ENCODE assay signal across 8 mouse cellular contexts in genomic region chr8:94532525-94532872, GRCm38 (mm10). TPM values are rescaled to one million over a fixed set of nuclear protein-coding genes. Genes with fewer than 3 reads are reported as not detected.
DNase-seq lines count a peak whose midpoint lies in the region; ATAC-seq and TF ChIP-seq lines count a peak whose summit lies in the region.

No protein-coding gene starts in this region.

- H3K27me3 ChIP-seq in heart, adult 2 months (ENCODE audit: control insufficient read depth, insufficient read depth, low read length) = no peaks in the 10 kb centered on the region
- no peaks in the 10 kb centered on the region; the same call in 1 of the 2 replicates for H3K27me3 ChIP-seq in thymus, adult 2 months (ENCODE audit: control insufficient read depth, insufficient read depth, low read length)
- H3K27me3 ChIP-seq in liver, embryonic 13.5 days = peaks cover 74% of the 10 kb centered on the region

- intact Hi-C loops in heart, adult 2 months (cut with DNase I) = loop anchor here (2.0 to 5.0 kb wide), 3 partner anchors 35 to 280 kb away; partner anchors contain the start of gene Ccl17

- no peak for ATAC-seq in liver, embryonic 13.5 days (ENCODE audit: low read depth)

- DNase-seq in heart, adult 2 months = no peak
- DNase-seq in heart, postnatal 4 days = no peak
- DNase-seq in thymus, adult 2 months = no peak
- no peak for DNase-seq in thymus, postnatal 10 days (ENCODE audit: low spot score in 2 of 2)
- DNase-seq in liver, embryonic 13.5 days = no peak
- DNase-seq in natural killer cell, adult 2 months (ENCODE audit: low spot score in 2 of 2) = no peak
- DNase-seq in right cerebral cortex, postnatal 36 days (ENCODE audit: low spot score in 2 of 2) = no peak
- no peak for DNase-seq in urinary bladder, postnatal 10 days (ENCODE audit: low spot score)

- H3K79me2 ChIP-seq in heart, adult 2 months (replicated peaks; ENCODE audit: control insufficient read depth, insufficient read depth, low read length) = no peaks in the 10 kb centered on the region

- H3K4me2 ChIP-seq in liver, embryonic 13.5 days = peak overlapping the region; percentile 71

- H3K9ac ChIP-seq in heart, adult 2 months (ENCODE audit: low read depth, low read length) = peak overlapping the region; percentile 96
- no peak overlapping the region for H3K9ac ChIP-seq in liver, embryonic 13.5 days

- peak overlapping the region; percentile 54 for H3K27ac ChIP-seq in heart, adult 2 months
- H3K27ac ChIP-seq in thymus, adult 2 months (ENCODE audit: control insufficient read depth, insufficient read depth, low read length) = no peak overlapping the region
- no peak overlapping the region for H3K27ac ChIP-seq in liver, embryonic 13.5 days

- peaks cover 8% of the 10 kb centered on the region for H3K4me1 ChIP-seq in heart, adult 2 months (ENCODE audit: control insufficient read depth, insufficient read depth, low read length)
- H3K4me1 ChIP-seq in thymus, adult 2 months (replicated peaks; ENCODE audit: control insufficient read depth, insufficient read depth, low read length) = peaks cover 7% of the 10 kb centered on the region
- H3K4me1 ChIP-seq in liver, embryonic 13.5 days (replicated peaks) = peaks cover 7% of the 10 kb centered on the region; the same call in 1 of the 2 replicates

- no peaks in the 10 kb centered on the region for H3K36me3 ChIP-seq in heart, adult 2 months (ENCODE audit: control insufficient read depth, insufficient read depth, low read length)
- H3K36me3 ChIP-seq in thymus, adult 2 months (ENCODE audit: control insufficient read depth, insufficient read depth, low read length) = no peaks in the 10 kb centered on the region
- H3K36me3 ChIP-seq in liver, embryonic 13.5 days = no peaks in the 10 kb centered on the region

- no peak for TF ChIP-seq EP300 in heart, adult 2 months (IDR thresholded peaks at IDR 0.05; ENCODE audit: insufficient read depth, low read depth, low read length)

- TF ChIP-seq POLR2A in heart, adult 2 months (IDR thresholded peaks at IDR 0.05; ENCODE audit: insufficient read depth, low read depth, low read length) = no peak
- 0 out of 2 replicates have a peak, but pooled peaks have one; percentile 11 for TF ChIP-seq POLR2A in thymus, adult 2 months (IDR thresholded peaks at IDR 0.05; ENCODE audit: control insufficient read depth, extremely low read depth, insufficient read depth, low read length, poor library complexity)

- peak overlapping the region; percentile 76 for H3K4me3 ChIP-seq in heart, adult 2 months
- H3K4me3 ChIP-seq in thymus, adult 2 months (ENCODE audit: control insufficient read depth, insufficient read depth, low read length) = peak overlapping the region; percentile 49
- peak overlapping the region; percentile 59 for H3K4me3 ChIP-seq in liver, embryonic 13.5 days (replicated peaks)

- 2% methylated on average over 34 of the region's 34 CpGs for WGBS in heart, adult 2 months
- under 1% methylated on average over 34 of the region's 34 CpGs for WGBS in thymus, adult 2 months
- under 1% methylated on average over 33 of the region's 34 CpGs for WGBS in liver, embryonic 13.5 days (ENCODE audit: insufficient replicate concordance)

- TF ChIP-seq CTCF in heart, adult 2 months (IDR thresholded peaks at IDR 0.05) = no peak
- TF ChIP-seq CTCF in thymus, adult 2 months (IDR thresholded peaks at IDR 0.05; ENCODE audit: borderline replicate concordance, control insufficient read depth, extremely low read depth, insufficient read depth, low read length, poor library complexity) = no peak

- H3K9me3 ChIP-seq in liver, embryonic 13.5 days (replicated peaks) = no peaks in the 10 kb centered on the region

RNA-seq across cellular contexts. Expression of gene Cpne2, which starts 0.3 kb away (rescaled TPM):
- total RNA-seq in heart, adult 2 months (2021) = 1 to 10 TPM; 3.4 to 3.9 TPM
- 8.3 and 14.1 TPM in 2 replicates for polyA plus RNA-seq in heart, adult 2 months (2012; rRNA removed)
- total RNA-seq in heart, postnatal 4 days (2021) = 1 to 10 TPM; 7.0 to 9.6 TPM
- 28.1 and 35.3 TPM in 2 replicates for polyA plus RNA-seq in thymus, adult 2 months (2012; rRNA removed)
- 2.1 and 3.1 TPM in 2 replicates for polyA plus RNA-seq in liver, embryonic 13.5 days (2015; fragmentation: Nextera tagmentation; extraction: Ambion mirVana)
